Mouse (Mus musculus) megakaryocyte-erythroid progenitor cell, adult 5-6 weeks (primary cell): ENCODE results near the gene Gm9972. TPM values are rescaled to one million over a fixed set of nuclear protein-coding genes. Genes with fewer than 3 reads are reported as not detected.

Experiments
- ATAC-seq: replicated peaks from 2 replicates; pipeline ENCODE4 v1.8.0; 2016; ENCODE audit warnings: mild to moderate bottlenecking, inconsistent platforms; ENCODE audit not compliant: severe bottlenecking, poor library complexity, low FRiP score, low TSS enrichment
- total RNA-seq, 2 experiments: library from RNA; stranded (forward) in 1 of 2; stranded (reverse) in 1 of 2; fragments of 200-1000, 215-1000 nt in 1 of 2; fragments of >200 nt in 1 of 2; fragmentation: Nextera tagmentation in 1 of 2; gene quantifications; 2 replicates each; pipeline ENCODE4 v1.2.3; 2014 to 2017

The Gm9972 gene
- total RNA-seq (2014; fragmentation: Nextera tagmentation): not detected in 2 replicates
- total RNA-seq (2017): not detected in 2 replicates

- no peak for ATAC-seq
Observed at GRCm38 (mm10) chr11:43035446-43035845, at the start of gene Gm9972. TSS of gene Gm9972 (plus strand) at chr11:43035746.

GRCm38 (mm10) chr11:42999188-42999587 is 36.4 kb upstream of the Gm9972 start:
- ATAC-seq: no peak

- ATAC-seq: no peak
Observed at GRCm38 (mm10) chr11:43011941-43012340, 23.6 kb upstream of the Gm9972 start.

- no peak for ATAC-seq
Observed at GRCm38 (mm10) chr11:43012980-43013379, 22.6 kb upstream of the Gm9972 start.

- ATAC-seq: no peak
Observed at GRCm38 (mm10) chr11:43023109-43023688, 12.3 kb upstream of the Gm9972 start.

- ATAC-seq: no peak
Observed at GRCm38 (mm10) chr11:43029813-43030212, 5.7 kb upstream of the Gm9972 start.

- no peak for ATAC-seq
Observed at GRCm38 (mm10) chr11:43032141-43032540, 3.4 kb upstream of the Gm9972 start.

GRCm38 (mm10) chr11:43045871-43046548 is 10.5 kb downstream of the Gm9972 start:
- no peak for ATAC-seq

GRCm38 (mm10) chr11:43049363-43049762 is 13.8 kb downstream of the Gm9972 start:
- no peak for ATAC-seq

GRCm38 (mm10) chr11:43054972-43055371 is 19.4 kb downstream of the Gm9972 start:
- ATAC-seq: no peak

- ATAC-seq: no peak
Observed at GRCm38 (mm10) chr11:43059437-43059970, 24.0 kb downstream of the Gm9972 start.

GRCm38 (mm10) chr11:43062286-43062685 is 26.7 kb downstream of the Gm9972 start:
- no peak for ATAC-seq

GRCm38 (mm10) chr11:43086309-43087050 is 50.9 kb downstream of the Gm9972 start:
- no peak for ATAC-seq

Other genes starting within 250 kb of the Gm9972 start
- not detected in 2 replicates for gene Atp10b, start 114.1 kb downstream of the Gm9972 start, total RNA-seq (2014; fragmentation: Nextera tagmentation)
- not detected in 2 replicates for gene Atp10b, start 114.1 kb downstream of the Gm9972 start, total RNA-seq (2017)